Mouse (Mus musculus) hindlimb bud, embryonic 11.5 days (tissue): Measurements from ENCODE around the gene Gm44805.
"Not testable (repeated sequence)": the region's sequence is repeated elsewhere in the genome, so short reads cannot be mapped to it uniquely, and the experiment has no call there.

Experiments
- DNase-seq: peaks from one replicate; pipeline ENCODE4 v3.0.0-alpha.2; 2012; ENCODE audit warnings: low read depth, low spot score; ENCODE audit errors: extremely low spot score

The Gm44805 gene

GRCm38 (mm10) chr7:19699827-19700148 lies 18.6 kb upstream of the Gm44805 start:
- DNase-seq, result no peak

GRCm38 (mm10) chr7:19698907-19699826 lies 17.9 kb upstream of the Gm44805 start, which contains the start of gene Apoe:
Apoe (minus strand) TSS chr7:19699188.
- DNase-seq, result no peak

- DNase-seq, result no peak
Measured at GRCm38 (mm10) chr7:19697949-19698906, 17.0 kb upstream of the Gm44805 start.

- no peak for DNase-seq
Measured at GRCm38 (mm10) chr7:19696336-19696873, 15.2 kb upstream of the Gm44805 start.

- no peak for DNase-seq
Measured at GRCm38 (mm10) chr7:19695881-19696280, 14.7 kb upstream of the Gm44805 start.

- DNase-seq, result no peak
Measured at GRCm38 (mm10) chr7:19695213-19695594, 14.0 kb upstream of the Gm44805 start.

GRCm38 (mm10) chr7:19694336-19695212 lies 13.4 kb upstream of the Gm44805 start:
- DNase-seq, result no peak

GRCm38 (mm10) chr7:19693421-19693820 lies 12.2 kb upstream of the Gm44805 start:
- DNase-seq, result no peak

- DNase-seq, result no peak
Measured at GRCm38 (mm10) chr7:19691873-19692865, 10.9 kb upstream of the Gm44805 start, which contains the start of gene Apoc1. Apoc1 (minus strand) TSS chr7:19692660.

- no peak for DNase-seq
Measured at GRCm38 (mm10) chr7:19691434-19691833, 10.2 kb upstream of the Gm44805 start.

GRCm38 (mm10) chr7:19690845-19691244 lies 9.6 kb upstream of the Gm44805 start:
- DNase-seq, result no peak

GRCm38 (mm10) chr7:19688611-19689010 lies 7.4 kb upstream of the Gm44805 start:
- no peak for DNase-seq

GRCm38 (mm10) chr7:19688101-19688500 lies 6.9 kb upstream of the Gm44805 start:
- DNase-seq, result no peak

GRCm38 (mm10) chr7:19686927-19687583 lies 5.8 kb upstream of the Gm44805 start:
- DNase-seq, result not testable (repeated sequence)

- no peak for DNase-seq
Measured at GRCm38 (mm10) chr7:19686521-19686920, 5.3 kb upstream of the Gm44805 start.

GRCm38 (mm10) chr7:19685374-19685773 lies 4.2 kb upstream of the Gm44805 start:
- no peak for DNase-seq

GRCm38 (mm10) chr7:19683771-19684201 lies 2.6 kb upstream of the Gm44805 start:
- DNase-seq, result no peak

GRCm38 (mm10) chr7:19682979-19683378 lies 1.8 kb upstream of the Gm44805 start:
- no peak for DNase-seq

GRCm38 (mm10) chr7:19680702-19681101 lies 521 bp downstream of the Gm44805 start:
- DNase-seq, result no peak
